Mouse (Mus musculus): Measurements from ENCODE around the gene Ndufb8. TPM values are rescaled to one million over a fixed set of nuclear protein-coding genes. Genes with fewer than 3 reads are reported as not detected.

Ndufb8 gene
- polyA plus RNA-seq, 1 experiment from 2014 or later = 584 TPM

DNA sequence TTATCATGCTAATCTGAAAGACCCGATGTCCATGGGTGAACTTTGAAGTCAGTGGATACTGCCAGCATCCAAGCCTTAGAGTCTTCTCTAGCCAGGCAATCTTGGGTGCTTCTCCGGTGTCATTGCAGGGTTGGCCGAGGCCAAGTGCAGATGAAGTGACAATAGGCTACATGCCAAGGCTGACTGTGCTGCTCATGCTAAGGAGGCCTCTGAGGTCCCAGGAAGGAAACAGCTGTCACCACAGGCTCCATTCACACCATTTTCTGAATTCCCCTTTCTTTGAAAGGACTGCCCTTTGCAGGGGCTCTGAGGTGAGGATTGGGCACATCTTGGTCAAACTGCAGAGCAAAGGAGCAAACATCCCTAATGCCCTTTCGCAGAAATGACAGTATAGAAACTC is 52.5 kb downstream of the Ndufb8 start:
- no peaks in the 10 kb centered on the region for H3K4me1 ChIP-seq (replicated peaks; ENCODE audit: control insufficient read depth, insufficient read depth)
- no peak for ATAC-seq (ENCODE audit: low FRiP score, low TSS enrichment)

DNA sequence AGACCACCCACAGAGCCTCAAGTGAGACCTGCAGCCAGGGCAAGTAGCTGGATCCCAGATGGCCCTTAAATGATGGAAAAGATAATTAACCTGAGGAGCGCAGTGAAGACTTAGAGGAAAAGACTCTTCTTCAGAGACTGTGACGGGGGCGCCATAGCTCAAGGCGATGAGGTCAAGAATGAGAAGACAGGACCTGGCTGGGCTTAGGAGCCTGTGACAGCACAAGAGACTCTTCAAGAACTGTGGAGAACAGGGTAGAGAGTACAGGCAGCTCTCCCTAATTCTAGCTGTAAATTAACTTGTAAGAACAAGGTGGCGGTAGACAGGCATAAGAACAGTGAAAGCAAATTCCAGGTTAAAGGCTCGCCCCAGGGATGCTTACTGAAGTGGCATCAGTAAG is 53.3 kb downstream of the Ndufb8 start:
- 73% methylated on average over 6 of the region's 6 CpGs for WGBS
- Histone ChIP-seq H3K36me3 (ENCODE audit: control insufficient read depth, insufficient read depth, low read length) (no peaks in the 10 kb centered on the region), H3K27me3 (ENCODE audit: control insufficient read depth, insufficient read depth, low read length) (0 out of 2 replicates have a peak, but pooled peaks cover 4% of the 10 kb centered on the region), H3K9me3 (ENCODE audit: control insufficient read depth, low read length) (no peaks in the 10 kb centered on the region), H3K27ac (replicated peaks) (no peak overlapping the region), H3K4me2 (replicated peaks; ENCODE audit: low read depth) (no peak overlapping the region), H3K4me1 (replicated peaks; ENCODE audit: control insufficient read depth, insufficient read depth) (no peaks in the 10 kb centered on the region), H3K4me3 (ENCODE audit: low read depth, low read length) (no peak overlapping the region), H3K9ac (ENCODE audit: low read length) (no peak overlapping the region)
- DNase-seq (ENCODE audit: low spot score) (no peak), ATAC-seq (ENCODE audit: low FRiP score, low TSS enrichment) (no peak)
- TF ChIP-seq CTCF (IDR thresholded peaks at IDR 0.05; ENCODE audit: low read depth) (no peak), EP300 (optimal IDR thresholded peaks at IDR 0.05) (no peak)

More for the DNA sequence above, 52.5 kb downstream of the Ndufb8 start:
- no peak overlapping the region for H3K4me3 ChIP-seq (ENCODE audit: low read depth, low read length)
- no peak overlapping the region for H3K4me2 ChIP-seq (replicated peaks; ENCODE audit: low read depth)
- H3K27me3 ChIP-seq (ENCODE audit: control insufficient read depth, insufficient read depth, low read length) = 0 out of 2 replicates have a peak, but pooled peaks cover 4% of the 10 kb centered on the region
- H3K9ac ChIP-seq (ENCODE audit: low read length) = no peak overlapping the region
- H3K9me3 ChIP-seq (ENCODE audit: control insufficient read depth, low read length) = no peaks in the 10 kb centered on the region
- no peak for DNase-seq (ENCODE audit: low spot score)
- H3K27ac ChIP-seq (replicated peaks) = no peak overlapping the region
- no peaks in the 10 kb centered on the region for H3K36me3 ChIP-seq (ENCODE audit: control insufficient read depth, insufficient read depth, low read length)
- no peak for TF ChIP-seq EP300 (optimal IDR thresholded peaks at IDR 0.05)
- TF ChIP-seq CTCF (IDR thresholded peaks at IDR 0.05; ENCODE audit: low read depth) = no peak
- WGBS = 71% methylated on average over 4 of the region's 4 CpGs

GRCm38 (mm10) chr19:44500240-44500639 is 55.0 kb downstream of the Ndufb8 start:
- DNase-seq (ENCODE audit: low spot score) (no peak), ATAC-seq (ENCODE audit: low FRiP score, low TSS enrichment) (no peak)
- 38% methylated on average over 5 of the region's 5 CpGs for WGBS
- H3K9ac ChIP-seq (ENCODE audit: low read length) = no peak overlapping the region
- H3K27ac ChIP-seq (replicated peaks) = no peak overlapping the region
- H3K4me2 ChIP-seq (replicated peaks; ENCODE audit: low read depth) = no peak overlapping the region
- no peak overlapping the region for H3K4me3 ChIP-seq (ENCODE audit: low read depth, low read length)
- H3K9me3 ChIP-seq (ENCODE audit: control insufficient read depth, low read length) = no peaks in the 10 kb centered on the region
- H3K36me3 ChIP-seq (ENCODE audit: control insufficient read depth, insufficient read depth, low read length) = no peaks in the 10 kb centered on the region
- H3K4me1 ChIP-seq (replicated peaks; ENCODE audit: control insufficient read depth, insufficient read depth) = no peaks in the 10 kb centered on the region
- H3K27me3 ChIP-seq (ENCODE audit: control insufficient read depth, insufficient read depth, low read length) = 0 out of 2 replicates have a peak, but pooled peaks cover 4% of the 10 kb centered on the region
- TF ChIP-seq EP300 (optimal IDR thresholded peaks at IDR 0.05) = no peak

DNA sequence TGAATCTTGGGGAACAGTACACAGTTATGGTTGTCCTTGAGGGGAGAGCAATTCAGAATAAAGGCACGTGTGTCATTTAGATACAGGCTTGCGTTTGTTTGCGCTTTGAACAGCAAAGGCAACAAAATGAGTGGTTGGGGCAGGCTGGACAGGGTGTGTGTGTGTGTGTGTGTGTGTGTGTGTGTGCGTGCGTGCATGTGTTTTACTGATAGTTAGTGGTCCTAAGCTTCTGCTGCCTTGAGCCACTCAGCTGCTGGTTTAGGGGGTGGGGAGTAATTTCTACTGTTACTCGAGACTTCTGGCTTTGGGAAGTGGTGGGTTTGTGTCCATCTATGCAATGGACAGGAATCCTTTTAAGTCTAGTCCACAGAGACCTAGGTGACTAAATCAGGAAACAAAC is 56.3 kb downstream of the Ndufb8 start:
- Histone ChIP-seq H3K9ac (ENCODE audit: low read length) (no peak overlapping the region), H3K4me3 (ENCODE audit: low read depth, low read length) (no peak overlapping the region), H3K9me3 (ENCODE audit: control insufficient read depth, low read length) (no peaks in the 10 kb centered on the region), H3K27me3 (ENCODE audit: control insufficient read depth, insufficient read depth, low read length) (0 out of 2 replicates have a peak, but pooled peaks cover 4% of the 10 kb centered on the region), H3K4me2 (replicated peaks; ENCODE audit: low read depth) (no peak overlapping the region), H3K36me3 (ENCODE audit: control insufficient read depth, insufficient read depth, low read length) (no peaks in the 10 kb centered on the region), H3K4me1 (replicated peaks; ENCODE audit: control insufficient read depth, insufficient read depth) (no peaks in the 10 kb centered on the region), H3K27ac (replicated peaks) (no peak overlapping the region)
- no peak for ATAC-seq (ENCODE audit: low FRiP score, low TSS enrichment)
- no peak for DNase-seq (ENCODE audit: low spot score)
- no peak for TF ChIP-seq EP300 (optimal IDR thresholded peaks at IDR 0.05)
- no peak for TF ChIP-seq CTCF (IDR thresholded peaks at IDR 0.05; ENCODE audit: low read depth)
- 59% methylated on average over 6 of the region's 6 CpGs for WGBS

Other genes with a start within 250 kb of the Ndufb8 start
- 0.08 TPM in 1 of 2 replicates, not detected in the other for gene Scd4, start 222.3 kb downstream of the Ndufb8 start, polyA plus RNA-seq (2015; fragmentation: Nextera tagmentation; extraction: Ambion mirVana)
- gene Scd1, start 147.6 kb downstream of the Ndufb8 start, polyA plus RNA-seq (2015; fragmentation: Nextera tagmentation; extraction: Ambion mirVana) = 1.3 and 1.7 TPM in 2 replicates
- gene Wnt8b, start 62.0 kb downstream of the Ndufb8 start, polyA plus RNA-seq (2015; fragmentation: Nextera tagmentation; extraction: Ambion mirVana) = not detected in 2 replicates
- 0.19 and 0.34 TPM in 2 replicates for gene Sec31b, start 9.6 kb downstream of the Ndufb8 start, polyA plus RNA-seq (2015; fragmentation: Nextera tagmentation; extraction: Ambion mirVana)
- 0.70 TPM in 1 of 2 replicates, not detected in the other for gene Gm20538, start 2.6 kb downstream of the Ndufb8 start, polyA plus RNA-seq (2015; fragmentation: Nextera tagmentation; extraction: Ambion mirVana)
- gene Hif1an, start 7.4 kb upstream of the Ndufb8 start, polyA plus RNA-seq (2015; fragmentation: Nextera tagmentation; extraction: Ambion mirVana) = 10.1 and 10.5 TPM in 2 replicates
- gene Pax2, start 200.6 kb upstream of the Ndufb8 start, polyA plus RNA-seq (2015; fragmentation: Nextera tagmentation; extraction: Ambion mirVana) = 0.05 TPM in 1 of 2 replicates, not detected in the other